Mouse (Mus musculus): ENCODE data around the gene Dhx37.
"Not testable (repeated sequence)": the region's sequence is repeated elsewhere in the genome, so short reads cannot be mapped to it uniquely, and the experiment has no call there.

Gene Dhx37

GRCm38 (mm10) chr5:125448631-125449030 is 14.7 kb upstream of the Dhx37 start:
- DNase-seq (ENCODE audit: low read depth, low spot score), result no peak

- no peak for DNase-seq (ENCODE audit: low read depth, low spot score)
These were observed 14.1 kb upstream of the Dhx37 start for GRCm38 (mm10) chr5:125448026-125448425.

GRCm38 (mm10) chr5:125446344-125446743 is 12.4 kb upstream of the Dhx37 start:
- no peak for DNase-seq (ENCODE audit: low read depth, low spot score)

GRCm38 (mm10) chr5:125444554-125444953 is 10.6 kb upstream of the Dhx37 start:
- peak; percentile 66 for DNase-seq (ENCODE audit: low read depth, low spot score)

- DNase-seq (ENCODE audit: low read depth, low spot score), result peak; percentile 19
These were observed 10.0 kb upstream of the Dhx37 start for GRCm38 (mm10) chr5:125443915-125444314.

- DNase-seq (ENCODE audit: low read depth, low spot score), result peak; percentile 16
These were observed 9.4 kb upstream of the Dhx37 start for GRCm38 (mm10) chr5:125443335-125443734.

GRCm38 (mm10) chr5:125442136-125442995 is 8.4 kb upstream of the Dhx37 start:
- DNase-seq (ENCODE audit: low read depth, low spot score), result no peak

GRCm38 (mm10) chr5:125441234-125442114 is 7.6 kb upstream of the Dhx37 start, which contains the start of gene Bri3bp:
Gene Bri3bp, plus strand, starts transcription at chr5:125441568.
- peak; percentile 82 for DNase-seq (ENCODE audit: low read depth, low spot score)

- DNase-seq (ENCODE audit: low read depth, low spot score), result no peak
These were observed 6.8 kb upstream of the Dhx37 start for GRCm38 (mm10) chr5:125440583-125441233.

- peak; percentile 66 for DNase-seq (ENCODE audit: low read depth, low spot score)
These were observed 426 bp upstream of the Dhx37 start for GRCm38 (mm10) chr5:125434347-125434746.

GRCm38 (mm10) chr5:125432324-125432723 is 1.6 kb downstream of the Dhx37 start:
- DNase-seq (ENCODE audit: low read depth, low spot score), result not testable (repeated sequence)

- no peak for DNase-seq (ENCODE audit: low read depth, low spot score)
These were observed 7.6 kb downstream of the Dhx37 start for GRCm38 (mm10) chr5:125426343-125426742.

- DNase-seq (ENCODE audit: low read depth, low spot score), result no peak
These were observed 8.1 kb downstream of the Dhx37 start for GRCm38 (mm10) chr5:125425698-125426276.

GRCm38 (mm10) chr5:125419124-125419523 is 14.8 kb downstream of the Dhx37 start:
- DNase-seq (ENCODE audit: low read depth, low spot score), result no peak

- DNase-seq (ENCODE audit: low read depth, low spot score), result no peak
These were observed 15.3 kb downstream of the Dhx37 start for GRCm38 (mm10) chr5:125418636-125419035.

- DNase-seq (ENCODE audit: low read depth, low spot score), result no peak
These were observed 17.7 kb downstream of the Dhx37 start for GRCm38 (mm10) chr5:125416183-125416582.

GRCm38 (mm10) chr5:125413763-125414162 is 20.2 kb downstream of the Dhx37 start:
- no peak for DNase-seq (ENCODE audit: low read depth, low spot score)

- DNase-seq (ENCODE audit: low read depth, low spot score), result not testable (repeated sequence)
These were observed 21.4 kb downstream of the Dhx37 start for GRCm38 (mm10) chr5:125412536-125412935.

GRCm38 (mm10) chr5:125411972-125412530 is 21.9 kb downstream of the Dhx37 start:
- peak; percentile 85 for DNase-seq (ENCODE audit: low read depth, low spot score)

- peak; percentile 37 for DNase-seq (ENCODE audit: low read depth, low spot score)
These were observed 24.4 kb downstream of the Dhx37 start for GRCm38 (mm10) chr5:125409348-125410090.
